24 mouse cellular contexts compared by ENCODE assay signal in genomic region chr13:44608286-44608675, GRCm38 (mm10).
DNase-seq lines count a peak whose midpoint lies in the region; ATAC-seq and TF ChIP-seq lines count a peak whose summit lies in the region.
"Had no signal": no experiment of that assay in that cellular context is flagged by ENCODE, and none has a peak within 500 bp of the region (broad histone marks: within the 10 kb centered on the region; RNA-seq: fewer than 3 reads in every experiment).

No protein-coding gene starts in this region.

- no peak for DNase-seq in gastrocnemius, adult 2 months
- no peak for DNase-seq in gastrocnemius, adult 8-10 months (ENCODE audit: low spot score in 2 of 2)
- DNase-seq in heart, postnatal 14 days, result peak; percentile 5 to 24
- DNase-seq in spleen, postnatal 36 days (ENCODE audit: low spot score in 2 of 2), result no peak
- DNase-seq: cerebellum, postnatal 25 days; gastrocnemius, postnatal 10 days; kidney, adult 8-10 months; kidney, postnatal 14 days; layer of hippocampus, adult 9-11 months; liver, embryonic 13.5 days; lung, adult 18-20 months; lung, postnatal 10 days; thymus, postnatal 14 days had no signal

- H3K4me1 ChIP-seq in heart, embryonic 13.5 days, result peaks cover 23% of the 10 kb centered on the region
- peaks cover 20% of the 10 kb centered on the region for H3K4me1 ChIP-seq in heart, embryonic 12.5 days (replicated peaks)
- peaks cover 13% of the 10 kb centered on the region for H3K4me1 ChIP-seq in heart, embryonic 16.5 days (ENCODE audit: control insufficient read depth, insufficient read depth, low read length)
- H3K4me1 ChIP-seq: forebrain, embryonic 15.5 days; midbrain, embryonic 13.5 days; neural tube, embryonic 13.5 days had no signal

- no peak overlapping the region for H3K9ac ChIP-seq in heart, embryonic 13.5 days
- H3K9ac ChIP-seq in heart, embryonic 12.5 days, result no peak overlapping the region
- no peak overlapping the region for H3K9ac ChIP-seq in heart, embryonic 16.5 days (ENCODE audit: low read length)
- H3K9ac ChIP-seq: forebrain, embryonic 15.5 days; limb, embryonic 15.5 days; liver, embryonic 13.5 days; midbrain, embryonic 13.5 days; neural tube, embryonic 13.5 days had no signal

- intact Hi-C loops in gastrocnemius, adult 2 months (cut with DNase I), result no loop called here
- intact Hi-C loops in heart, postnatal 14 days (cut with DNase I), result no loop called here

- WGBS in heart, embryonic 13.5 days, result 71% methylated on average over 3 of the region's 3 CpGs
- 81% methylated on average over 3 of the region's 3 CpGs for WGBS in heart, embryonic 12.5 days
- WGBS in heart, embryonic 16.5 days, result 84% methylated on average over 3 of the region's 3 CpGs

- H3K4me2 ChIP-seq in heart, embryonic 13.5 days, result no peak overlapping the region
- H3K4me2 ChIP-seq in heart, embryonic 12.5 days, result no peak overlapping the region
- no peak overlapping the region for H3K4me2 ChIP-seq in heart, embryonic 16.5 days (ENCODE audit: low read depth, low read length)
- H3K4me2 ChIP-seq: forebrain, embryonic 15.5 days; limb, embryonic 15.5 days; liver, embryonic 13.5 days; midbrain, embryonic 13.5 days; neural tube, embryonic 13.5 days had no signal

- H3K27me3 ChIP-seq in heart, embryonic 13.5 days (replicated peaks), result peaks cover 3% of the 10 kb centered on the region
- H3K27me3 ChIP-seq in heart, embryonic 12.5 days (replicated peaks), result no peaks in the 10 kb centered on the region
- no peaks in the 10 kb centered on the region for H3K27me3 ChIP-seq in heart, embryonic 16.5 days (ENCODE audit: control insufficient read depth, insufficient read depth, low read length)
- H3K27me3 ChIP-seq: forebrain, embryonic 15.5 days; limb, embryonic 15.5 days; neural tube, embryonic 13.5 days had no signal

- peak overlapping the region; percentile 20 for H3K27ac ChIP-seq in gastrocnemius, adult 2 months
- H3K27ac ChIP-seq in heart, embryonic 13.5 days (replicated peaks), result peak overlapping the region; percentile 25; the same call in 1 of the 2 replicates
- H3K27ac ChIP-seq in heart, embryonic 12.5 days (ENCODE audit: poor library complexity, severe bottlenecking), result no peak overlapping the region
- H3K27ac ChIP-seq in heart, embryonic 16.5 days (ENCODE audit: low read length), result 0 out of 2 replicates have a peak overlapping the region, but pooled peaks have one; percentile 26
- H3K27ac ChIP-seq: forebrain, embryonic 15.5 days; limb, embryonic 15.5 days; liver, embryonic 13.5 days; macrophage; midbrain, embryonic 13.5 days; neural tube, embryonic 13.5 days had no signal

- ATAC-seq in heart, embryonic 13.5 days (ENCODE audit: extremely low read depth, insufficient number of reproducible peaks, low FRiP score, low TSS enrichment), result no peak
- ATAC-seq in heart, embryonic 12.5 days (ENCODE audit: insufficient number of reproducible peaks, low FRiP score), result no peak
- no peak for ATAC-seq in heart, embryonic 16.5 days (replicated peaks; ENCODE audit: extremely low read depth, insufficient read depth, low FRiP score)
- ATAC-seq: CD4-positive, CD25-positive, alpha-beta regulatory T cell, adult 4 months; forebrain, embryonic 15.5 days; hindbrain, embryonic 16.5 days; midbrain, embryonic 13.5 days had no signal

- H3K36me3 ChIP-seq in heart, embryonic 13.5 days, result no peaks in the 10 kb centered on the region
- no peaks in the 10 kb centered on the region for H3K36me3 ChIP-seq in heart, embryonic 12.5 days
- H3K36me3 ChIP-seq in heart, embryonic 16.5 days (ENCODE audit: control insufficient read depth, insufficient read depth), result no peaks in the 10 kb centered on the region
- H3K36me3 ChIP-seq: forebrain, embryonic 15.5 days; limb, embryonic 10.5 days; limb, embryonic 15.5 days; liver, embryonic 13.5 days; midbrain, embryonic 13.5 days; neural tube, embryonic 13.5 days had no signal

- H3K9me3 ChIP-seq in heart, embryonic 13.5 days, result no peaks in the 10 kb centered on the region; the same call in 1 of the 2 replicates
- no peaks in the 10 kb centered on the region for H3K9me3 ChIP-seq in heart, embryonic 12.5 days (replicated peaks)
- no peaks in the 10 kb centered on the region for H3K9me3 ChIP-seq in heart, embryonic 16.5 days (replicated peaks; ENCODE audit: control insufficient read depth, low read length)
- H3K9me3 ChIP-seq: forebrain, embryonic 15.5 days; limb, embryonic 10.5 days; limb, embryonic 15.5 days; liver, embryonic 13.5 days; midbrain, embryonic 13.5 days; neural tube, embryonic 13.5 days had no signal

- no peak overlapping the region for H3K4me3 ChIP-seq in gastrocnemius, adult 2 months
- no peak overlapping the region for H3K4me3 ChIP-seq in heart, embryonic 13.5 days
- H3K4me3 ChIP-seq in heart, embryonic 12.5 days, result no peak overlapping the region
- H3K4me3 ChIP-seq in heart, embryonic 16.5 days (ENCODE audit: low read length), result no peak overlapping the region
- H3K4me3 ChIP-seq: forebrain, embryonic 15.5 days; limb, embryonic 10.5 days; limb, embryonic 15.5 days; liver, embryonic 13.5 days; midbrain, embryonic 13.5 days; neural tube, embryonic 13.5 days had no signal

- TF ChIP-seq CTCF in gastrocnemius, adult 2 months (IDR thresholded peaks at IDR 0.05), result no peak

Comparison
In these comparisons a context has a peak if more than half of its experiments do, and no peak if none do; other contexts are left out.
1. DNase-seq: peak in heart, postnatal 14 days (2 of 2); none in gastrocnemius, adult 2 months (single experiment), gastrocnemius, adult 8-10 months (0 of 2) and spleen, postnatal 36 days (0 of 2).